Mouse (Mus musculus) cerebellum, postnatal 14 days (tissue): ENCODE measurements at regions not wholly inside any gene's neighbourhood (a gene's known extent, or its start where the extent isn't known, plus 50 kb on each side); places are given as distances from the start of the nearest gene placed in this dataset.

Source experiments
- DNase-seq, 2 experiments: peaks; one replicate each; pipeline ENCODE4 v3.0.0; 2021; ENCODE audit warnings: mixed read lengths in 2 of 2

DNA sequence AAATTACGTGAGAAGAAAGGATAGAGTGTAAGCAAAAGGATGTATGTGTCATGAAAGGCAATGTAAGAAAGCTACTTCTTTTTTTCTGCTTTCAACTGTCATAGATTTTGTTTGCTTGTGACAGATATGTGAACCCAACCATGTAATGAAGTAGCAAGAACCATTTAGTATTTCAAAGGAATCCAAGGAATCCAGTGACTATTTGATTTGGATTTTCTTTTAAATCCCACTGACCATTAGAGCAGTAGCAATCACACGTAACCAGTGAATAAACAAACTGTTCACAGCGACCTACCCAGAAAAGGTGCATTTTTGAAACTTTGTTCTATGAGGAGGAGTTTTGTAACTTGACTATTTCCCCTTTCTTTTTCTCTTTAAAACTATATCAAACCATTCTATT lies 981.2 kb upstream of the Luzp2 start:
- DNase-seq, result no peak

DNA sequence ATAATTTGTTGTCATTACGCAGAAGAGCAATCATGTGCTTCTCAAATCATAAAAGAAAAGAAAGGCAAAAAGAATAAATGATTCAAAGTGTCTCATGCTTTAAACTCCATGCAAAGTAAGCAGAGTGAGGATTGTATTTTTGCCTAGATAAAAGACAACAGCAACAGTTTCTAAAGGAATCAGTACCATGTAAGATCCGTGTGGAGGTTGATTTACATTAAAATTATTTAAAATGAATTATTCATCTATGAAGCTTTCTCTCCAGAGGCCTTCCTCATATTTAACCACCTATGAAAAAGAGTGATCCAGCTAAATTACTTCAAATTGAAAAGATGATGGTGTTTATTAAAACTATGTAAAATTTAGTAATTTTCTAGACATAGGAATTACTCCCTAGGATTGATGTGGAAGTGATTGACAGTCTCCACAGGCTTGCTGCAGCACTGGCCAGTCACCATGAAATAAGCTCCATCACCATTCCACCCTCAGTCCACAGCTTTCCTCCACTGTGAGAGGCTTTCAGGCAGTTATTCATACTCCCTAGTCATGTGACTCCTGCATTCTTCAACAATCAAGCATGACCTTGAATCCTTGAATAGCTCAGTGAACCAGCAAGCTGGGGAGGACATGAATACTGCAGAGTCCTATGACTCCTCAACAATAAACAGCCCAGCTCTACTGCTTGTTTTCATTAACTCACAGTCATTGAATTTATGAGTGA lies 962.7 kb upstream of the Luzp2 start:
- no peak for DNase-seq

DNA sequence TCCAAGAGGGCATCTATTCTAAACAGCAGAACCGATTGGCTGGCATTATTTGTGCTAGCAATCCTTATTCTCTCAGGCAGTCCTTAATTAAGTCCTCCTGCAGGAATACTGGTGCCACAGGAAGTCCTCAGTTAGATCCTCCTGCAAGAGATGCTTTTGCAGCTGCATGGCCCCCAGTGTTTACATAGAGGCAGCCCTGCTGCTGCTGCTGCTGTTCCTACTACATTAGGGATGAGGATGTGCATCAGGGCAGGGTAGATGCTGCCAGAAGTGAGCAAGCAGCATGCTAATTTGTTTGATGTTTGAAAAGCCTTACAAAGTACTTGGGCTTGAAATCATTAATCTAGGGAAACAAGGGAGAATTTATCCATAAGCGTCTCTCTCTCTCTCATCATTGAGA lies 922.3 kb upstream of the Luzp2 start:
- DNase-seq, result no peak

DNA sequence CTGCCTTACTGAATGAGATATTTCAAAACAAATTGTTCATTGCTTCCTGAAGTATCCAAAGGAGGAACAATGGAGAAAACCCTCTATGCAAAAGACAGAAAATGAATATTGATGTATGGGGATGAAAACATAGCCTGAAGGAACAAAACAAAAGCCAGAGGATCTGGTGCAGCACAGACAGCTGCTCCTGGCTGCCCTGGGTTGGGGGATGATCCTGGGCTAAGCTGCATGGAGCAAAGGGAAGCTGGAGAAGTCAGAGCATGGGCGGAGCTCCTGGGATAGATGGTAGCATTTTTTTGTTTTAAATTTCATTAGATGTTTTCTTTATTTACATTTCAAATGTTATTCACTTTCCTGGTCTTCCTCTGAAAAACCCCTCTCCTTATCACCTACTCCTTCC lies 879.6 kb upstream of the Luzp2 start:
- no peak for DNase-seq

DNA sequence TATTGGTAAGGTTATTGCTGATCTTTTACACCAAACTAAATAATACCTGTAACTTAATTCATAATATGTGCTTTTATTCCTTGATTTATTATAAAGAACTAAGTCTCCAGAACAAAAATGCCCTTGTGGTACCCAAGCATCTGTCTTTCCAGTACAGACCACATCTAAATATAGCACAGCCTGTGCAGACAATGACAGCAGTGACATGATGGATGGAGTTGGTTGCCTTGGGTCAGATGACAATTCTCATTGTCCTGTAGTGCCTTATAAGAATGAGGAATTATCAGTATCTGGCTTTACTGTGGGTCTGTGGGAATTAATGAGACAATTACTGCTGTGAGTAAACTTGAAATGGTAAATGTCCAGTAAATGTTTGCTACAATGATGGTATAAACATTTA lies 859.8 kb upstream of the Luzp2 start:
- no peak for DNase-seq

DNA sequence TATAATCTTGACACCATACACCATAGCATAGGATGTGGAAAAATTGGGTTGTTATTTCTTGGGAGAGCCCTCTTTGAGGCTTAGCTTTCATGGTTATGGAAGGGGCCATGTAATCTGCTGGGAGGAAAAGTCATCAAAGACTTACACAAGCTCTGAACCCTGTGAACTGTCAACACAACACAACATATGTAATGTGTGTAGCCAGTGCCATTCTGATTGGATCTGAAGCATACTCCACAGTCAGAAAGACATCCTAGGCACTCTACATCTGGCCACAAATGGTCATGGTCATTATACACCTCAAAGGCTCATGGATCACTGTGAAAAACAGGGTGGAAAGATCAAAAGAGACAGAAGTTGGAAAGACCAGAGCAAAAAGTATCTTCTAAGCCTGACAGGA lies 839.3 kb upstream of the Luzp2 start:
- no peak for DNase-seq

DNA sequence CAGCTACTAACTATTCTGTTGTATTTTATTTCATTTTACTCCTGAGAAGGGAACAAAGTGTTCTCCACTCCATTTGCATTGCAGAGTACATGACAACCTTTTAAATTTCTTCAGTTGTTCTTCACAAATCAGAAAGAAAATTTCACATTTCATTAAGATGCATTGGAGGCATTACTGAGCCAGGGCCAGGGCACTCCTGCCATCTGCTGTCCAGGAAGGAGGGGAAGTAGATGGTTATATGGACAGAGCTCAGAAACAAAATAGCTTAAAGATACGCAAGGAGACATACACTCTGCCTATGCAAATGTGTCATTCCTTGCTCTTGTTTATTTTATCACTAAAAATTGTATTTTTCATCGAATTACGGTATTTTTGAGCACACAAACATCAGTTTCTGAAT lies 826.6 kb upstream of the Luzp2 start:
- peak; percentile 6 to 15 for DNase-seq
